Mouse (Mus musculus): ENCODE data around the gene Tctex1d4.
A peak's percentile ranks its signal among the peaks of the same experiment; 100 is the strongest.

The Tctex1d4 gene

DNA sequence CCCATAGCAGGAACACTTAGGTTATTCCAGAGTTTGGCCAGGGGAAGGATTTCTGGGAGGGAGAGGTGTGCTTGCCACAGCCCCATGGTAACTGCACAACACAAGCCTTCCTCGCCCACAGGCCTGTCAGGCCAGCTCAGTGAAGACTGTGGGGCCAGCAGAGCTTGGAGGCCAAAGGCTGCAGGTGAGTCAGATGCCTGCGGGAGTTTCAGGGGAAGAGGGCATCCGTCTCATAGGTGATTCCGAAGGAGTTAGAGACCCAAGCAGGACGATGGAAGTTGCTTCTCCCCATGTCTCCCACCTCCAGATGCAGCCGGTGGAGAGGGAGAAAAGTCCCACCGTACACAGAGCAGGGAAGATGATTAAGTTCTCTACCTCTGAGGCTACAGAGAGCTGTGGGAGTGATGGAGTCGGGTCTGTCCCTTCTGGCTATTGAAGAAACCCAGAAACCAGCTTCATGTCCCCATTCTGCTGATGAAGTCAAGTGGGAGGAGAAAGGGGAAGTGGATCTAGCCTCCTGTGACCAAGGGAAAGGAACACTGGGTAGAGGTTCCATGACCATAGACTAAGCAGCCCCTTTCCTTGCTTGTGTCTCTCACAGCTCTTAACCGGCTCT is at the start of gene Tctex1d4:
Tctex1d4 (plus strand) TSS at position 120 of the 616 bp plus-strand sequence.
- DNase-seq = no peak

DNA sequence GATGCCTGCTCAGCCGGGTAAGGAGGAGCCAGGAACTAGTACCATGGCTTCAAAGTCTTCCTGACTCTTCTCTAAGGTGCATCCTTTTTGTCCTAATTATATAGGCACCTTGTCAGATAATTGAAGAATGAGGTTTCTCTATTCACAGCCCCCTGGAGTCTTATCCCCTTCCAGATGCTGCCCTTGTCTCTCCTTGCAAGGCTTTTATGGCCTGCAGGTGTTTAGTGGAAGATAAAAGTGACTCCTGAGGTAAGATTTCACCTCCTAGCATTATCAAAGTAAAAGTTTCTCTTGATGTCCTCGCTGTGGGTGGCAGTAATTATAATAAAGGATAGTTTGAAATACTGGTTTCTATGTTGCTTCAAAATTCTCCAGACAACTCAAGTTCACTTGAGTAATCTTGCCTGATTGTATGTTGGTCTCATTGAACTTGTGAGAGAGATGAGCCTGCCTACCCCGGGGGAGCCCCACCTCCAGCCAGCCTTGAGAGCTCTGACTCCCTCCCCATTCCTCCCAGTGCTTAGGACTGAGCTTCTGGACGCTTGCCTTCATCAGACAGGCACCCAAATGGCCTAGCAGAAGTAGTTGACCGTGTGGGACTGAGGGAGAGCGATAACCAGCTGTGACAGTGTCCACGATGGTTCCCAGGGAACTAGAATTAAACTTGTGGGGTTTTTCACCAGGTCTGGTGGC is 38.5 kb upstream of the Tctex1d4 start:
- no peak for DNase-seq

DNA sequence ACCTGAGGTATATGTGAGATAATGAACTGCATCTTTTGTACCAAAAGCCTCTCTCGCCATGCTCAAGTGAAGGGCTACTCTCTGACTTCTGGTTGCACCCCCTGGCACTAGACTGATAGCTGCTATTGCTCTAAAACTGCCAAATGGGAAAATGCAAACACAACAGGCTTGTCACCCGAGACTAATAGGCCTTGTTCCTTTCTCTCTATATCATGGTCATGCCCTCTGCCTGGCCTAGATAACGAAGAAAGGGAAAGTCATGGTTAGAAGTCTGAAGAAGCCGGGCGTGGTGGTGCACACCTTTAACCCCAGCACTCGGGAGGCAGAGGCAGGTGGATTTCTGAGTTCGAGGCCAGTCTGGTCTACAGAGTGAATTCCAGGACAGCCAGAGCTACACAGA is 36.0 kb upstream of the Tctex1d4 start:
- peak; percentile 24 for DNase-seq

DNA sequence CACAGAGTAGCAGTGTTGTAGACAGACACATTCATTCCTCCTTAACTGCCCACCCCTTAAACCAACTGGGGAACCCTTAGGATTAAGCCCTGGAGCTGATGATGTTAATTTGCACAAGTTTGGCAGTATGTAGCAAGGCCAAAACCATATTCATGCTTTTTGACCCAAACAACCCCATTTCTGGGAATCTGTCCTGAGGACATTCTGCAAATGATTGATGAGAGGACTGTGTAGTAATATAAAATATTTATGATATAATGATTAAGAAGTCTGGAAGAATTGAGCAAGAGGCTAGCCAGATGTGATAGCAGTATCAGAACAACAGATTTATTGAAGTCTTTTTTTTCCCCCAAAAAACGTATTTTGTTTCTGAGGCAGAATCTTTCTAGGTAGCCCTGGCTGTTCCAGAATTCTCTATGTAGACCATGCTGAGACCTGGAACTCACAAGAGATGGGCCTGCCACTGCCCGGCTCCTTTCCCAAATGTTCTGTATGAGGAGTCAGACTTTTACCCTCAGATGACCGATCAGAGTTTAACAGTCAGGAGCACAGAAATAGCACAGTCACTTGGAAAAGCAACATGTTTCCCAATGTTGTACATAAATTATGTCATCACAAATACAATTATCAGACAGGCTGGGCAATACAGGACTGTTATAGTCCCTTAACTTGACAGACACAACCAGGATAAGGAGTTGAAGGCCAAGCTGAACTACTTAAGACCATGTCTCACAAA is 31.8 kb upstream of the Tctex1d4 start:
- DNase-seq = no peak

GRCm38 (mm10) chr4:117095551-117096452 is 30.8 kb upstream of the Tctex1d4 start, which contains the start of gene Ptch2:
Ptch2 (plus strand) TSS chr4:117096075.
- DNase-seq = peak; percentile 94

DNA sequence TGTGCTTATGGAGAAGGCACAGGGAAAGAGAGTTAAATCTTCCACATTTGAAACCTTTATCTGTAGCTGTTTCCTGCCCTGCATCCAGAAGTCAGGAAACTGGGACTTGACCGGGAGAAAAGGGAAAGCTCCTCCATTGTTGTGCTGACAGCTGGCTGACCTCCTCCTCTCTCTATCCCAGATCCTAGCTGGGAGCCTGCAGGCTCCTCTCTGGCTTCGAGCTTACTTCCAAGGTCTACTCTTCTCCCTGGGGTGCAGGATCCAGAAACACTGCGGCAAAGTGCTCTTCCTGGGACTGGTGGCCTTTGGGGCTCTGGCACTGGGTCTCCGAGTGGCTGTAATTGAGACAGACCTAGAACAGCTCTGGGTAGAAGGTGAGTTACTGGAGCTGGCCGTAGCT is 29.9 kb upstream of the Tctex1d4 start:
- DNase-seq = peak; percentile 37

GRCm38 (mm10) chr4:117097969-117098763 is 28.4 kb upstream of the Tctex1d4 start:
- peak; percentile 71 for DNase-seq

GRCm38 (mm10) chr4:117098764-117099036 is 27.9 kb upstream of the Tctex1d4 start:
- DNase-seq = no peak

DNA sequence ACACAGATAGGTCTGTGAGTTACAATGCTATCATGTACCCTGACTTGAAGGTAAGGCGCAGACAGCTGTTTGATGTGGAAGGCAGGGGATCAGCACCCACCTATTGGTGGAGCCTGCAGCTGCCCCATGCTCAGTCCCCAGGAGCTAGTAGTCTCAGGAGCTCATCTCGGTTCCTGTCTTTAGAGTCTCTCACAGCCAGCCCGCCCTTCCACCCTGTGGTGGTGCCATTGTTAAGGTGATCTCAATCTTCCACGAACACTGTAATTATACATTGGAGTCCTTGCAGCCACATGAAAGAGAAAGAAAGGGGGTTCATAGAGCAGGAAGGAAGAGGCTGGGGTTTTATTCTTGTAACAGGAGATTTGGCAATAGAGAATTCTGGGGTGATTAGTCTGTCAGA is 26.6 kb upstream of the Tctex1d4 start:
- DNase-seq = no peak

DNA sequence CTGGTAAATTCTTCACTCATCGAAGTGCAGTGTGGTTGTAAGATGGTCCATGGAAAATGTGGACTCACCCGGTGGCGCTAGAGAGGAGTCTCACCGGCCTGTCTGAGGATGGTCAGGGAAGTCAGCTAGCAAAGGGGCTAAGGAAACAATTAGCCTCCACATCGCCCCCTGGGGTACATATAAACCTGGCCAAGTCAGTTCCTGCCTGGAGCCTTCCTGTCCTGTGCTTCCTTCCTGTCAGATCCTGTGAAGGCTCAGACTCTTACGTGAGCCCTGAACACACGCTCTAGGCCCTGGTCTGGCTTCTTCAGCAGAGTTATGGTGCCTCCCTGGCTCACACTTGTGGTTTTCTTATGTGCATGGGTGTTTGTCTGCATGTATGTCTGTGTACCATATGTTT is 25.4 kb upstream of the Tctex1d4 start:
- peak; percentile 46 for DNase-seq

- DNase-seq = no peak
Observed at GRCm38 (mm10) chr4:117104672-117105071, 21.9 kb upstream of the Tctex1d4 start.

DNA sequence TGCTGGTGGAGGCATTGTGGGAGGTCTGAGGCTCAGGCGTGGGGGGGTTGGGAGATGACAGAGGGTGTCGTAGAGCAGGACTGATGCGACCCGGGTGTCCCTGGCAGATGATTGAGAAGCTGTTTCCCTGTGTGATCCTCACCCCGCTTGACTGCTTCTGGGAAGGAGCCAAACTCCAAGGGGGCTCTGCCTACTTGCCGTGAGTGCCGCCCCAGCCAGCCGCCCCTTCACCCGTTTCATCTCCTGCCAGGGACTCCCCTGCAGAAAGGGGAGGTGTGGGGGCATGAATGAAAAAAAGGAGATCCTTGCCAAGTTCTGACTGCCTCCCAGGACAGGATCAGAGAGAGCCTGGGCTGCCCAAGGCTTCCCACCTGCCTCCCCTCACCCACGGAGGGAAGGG is 21.5 kb upstream of the Tctex1d4 start:
- no peak for DNase-seq

GRCm38 (mm10) chr4:117107813-117108523 is 18.6 kb upstream of the Tctex1d4 start:
- DNase-seq = no peak

DNA sequence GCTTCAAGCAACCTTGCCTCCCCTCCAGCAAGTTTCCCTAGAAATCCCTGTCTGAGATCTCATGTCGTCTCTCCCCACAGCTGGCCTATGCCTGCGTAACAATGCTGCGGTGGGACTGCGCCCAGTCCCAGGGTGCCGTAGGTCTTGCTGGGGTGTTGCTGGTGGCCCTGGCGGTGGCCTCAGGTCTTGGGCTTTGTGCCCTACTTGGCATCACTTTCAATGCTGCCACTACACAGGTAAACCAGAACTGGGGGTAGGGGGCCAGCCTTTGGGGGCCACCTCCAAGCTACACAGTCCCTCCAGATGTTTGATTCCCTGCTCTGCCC is 18.1 kb upstream of the Tctex1d4 start:
- DNase-seq = no peak

DNA sequence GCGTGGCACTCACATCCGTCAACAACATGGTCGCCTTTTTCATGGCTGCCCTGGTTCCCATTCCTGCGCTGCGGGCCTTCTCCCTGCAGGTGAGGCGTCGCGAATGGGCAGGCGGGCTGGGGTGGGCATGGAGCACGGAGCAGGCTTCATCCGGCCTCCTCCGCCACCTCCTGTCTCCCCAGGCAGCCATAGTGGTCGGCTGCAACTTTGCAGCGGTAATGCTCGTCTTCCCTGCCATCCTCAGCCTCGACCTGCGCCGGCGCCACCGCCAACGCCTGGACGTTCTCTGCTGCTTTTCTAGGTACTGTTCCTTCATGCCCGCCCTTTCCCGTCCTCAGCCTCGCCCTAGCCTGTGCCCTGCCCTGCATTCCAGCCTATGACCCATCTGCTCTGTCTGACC is 17.3 kb upstream of the Tctex1d4 start:
- DNase-seq = no peak

GRCm38 (mm10) chr4:117110249-117110648 is 16.3 kb upstream of the Tctex1d4 start:
- no peak for DNase-seq

DNA sequence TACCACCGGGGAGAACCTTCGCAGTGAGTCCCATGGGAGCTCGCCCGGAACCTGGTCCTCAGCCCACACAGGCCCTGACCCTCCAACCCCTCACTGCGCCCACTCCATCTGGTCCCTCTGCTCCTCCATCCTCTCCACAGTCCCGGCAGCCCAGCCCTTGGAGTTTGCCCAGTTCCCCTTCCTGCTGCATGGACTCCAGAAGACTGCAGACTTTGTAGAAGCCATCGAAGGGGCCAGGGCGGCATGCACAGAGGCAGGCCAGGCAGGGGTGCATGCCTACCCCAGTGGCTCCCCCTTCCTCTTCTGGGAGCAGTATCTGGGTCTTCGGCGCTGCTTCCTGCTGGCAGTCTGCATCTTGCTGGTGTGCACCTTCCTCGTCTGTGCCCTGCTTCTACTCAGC is 15.6 kb upstream of the Tctex1d4 start:
- DNase-seq = no peak

GRCm38 (mm10) chr4:117113237-117113636 is 13.4 kb upstream of the Tctex1d4 start:
- DNase-seq = no peak

DNA sequence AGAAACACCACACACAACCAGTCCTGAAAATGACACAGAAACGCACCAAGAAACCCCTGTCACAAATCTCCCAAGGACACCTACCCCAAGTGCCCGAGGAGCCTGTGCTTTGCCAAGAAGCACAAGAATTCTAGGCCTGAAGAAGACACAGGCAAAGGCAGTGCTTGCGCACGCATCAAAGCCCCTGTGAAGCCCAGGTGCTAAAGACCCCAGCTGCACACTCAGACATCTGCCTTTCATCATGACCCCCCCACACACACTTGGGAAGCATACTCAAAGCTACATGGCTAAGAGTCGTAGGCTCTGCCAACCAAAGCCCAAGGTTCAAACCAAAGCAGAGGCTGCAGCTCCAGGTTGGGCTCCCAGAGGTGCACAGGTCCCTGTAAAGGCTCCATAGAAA is 11.0 kb upstream of the Tctex1d4 start:
- DNase-seq = no peak

- no peak for DNase-seq
Observed at GRCm38 (mm10) chr4:117117931-117118330, 8.7 kb upstream of the Tctex1d4 start.

DNA sequence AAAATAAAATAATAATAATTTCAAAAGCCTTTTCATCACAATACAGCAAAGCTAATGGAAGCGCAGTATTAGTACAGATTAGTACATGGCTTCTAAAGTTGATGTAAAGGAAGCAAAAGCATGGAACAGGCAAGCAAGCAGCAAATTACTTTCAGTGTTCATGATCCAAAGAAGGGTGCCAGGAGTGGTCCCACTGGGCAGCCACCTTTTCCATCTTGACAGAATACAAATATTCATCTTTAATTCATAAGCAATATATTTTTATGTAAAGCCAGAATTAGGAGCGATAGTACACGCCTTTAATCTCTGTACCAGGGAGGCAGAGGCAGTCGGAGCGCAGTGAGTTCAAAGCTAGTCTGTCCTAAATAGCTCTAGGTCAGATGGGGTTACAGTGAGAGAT is 7.0 kb upstream of the Tctex1d4 start:
- DNase-seq = no peak

GRCm38 (mm10) chr4:117120052-117120444 is 6.5 kb upstream of the Tctex1d4 start:
- DNase-seq = no peak
